Mouse (Mus musculus) cerebellum, postnatal 36 days (tissue): ENCODE data around the gene Fto.
A peak's percentile ranks its signal among the peaks of the same experiment; 100 is the strongest.

Experiments used
- DNase-seq, 2 experiments: peaks; one replicate each; pipeline ENCODE4 v3.0.0; 2021 to 2022; ENCODE audit warnings: mixed read lengths in 2 of 2

Gene Fto

GRCm38 (mm10) chr8:91531971-91532370, 218.6 kb downstream of the Fto start:
- peak; percentile 87 to 92 for DNase-seq

DNA sequence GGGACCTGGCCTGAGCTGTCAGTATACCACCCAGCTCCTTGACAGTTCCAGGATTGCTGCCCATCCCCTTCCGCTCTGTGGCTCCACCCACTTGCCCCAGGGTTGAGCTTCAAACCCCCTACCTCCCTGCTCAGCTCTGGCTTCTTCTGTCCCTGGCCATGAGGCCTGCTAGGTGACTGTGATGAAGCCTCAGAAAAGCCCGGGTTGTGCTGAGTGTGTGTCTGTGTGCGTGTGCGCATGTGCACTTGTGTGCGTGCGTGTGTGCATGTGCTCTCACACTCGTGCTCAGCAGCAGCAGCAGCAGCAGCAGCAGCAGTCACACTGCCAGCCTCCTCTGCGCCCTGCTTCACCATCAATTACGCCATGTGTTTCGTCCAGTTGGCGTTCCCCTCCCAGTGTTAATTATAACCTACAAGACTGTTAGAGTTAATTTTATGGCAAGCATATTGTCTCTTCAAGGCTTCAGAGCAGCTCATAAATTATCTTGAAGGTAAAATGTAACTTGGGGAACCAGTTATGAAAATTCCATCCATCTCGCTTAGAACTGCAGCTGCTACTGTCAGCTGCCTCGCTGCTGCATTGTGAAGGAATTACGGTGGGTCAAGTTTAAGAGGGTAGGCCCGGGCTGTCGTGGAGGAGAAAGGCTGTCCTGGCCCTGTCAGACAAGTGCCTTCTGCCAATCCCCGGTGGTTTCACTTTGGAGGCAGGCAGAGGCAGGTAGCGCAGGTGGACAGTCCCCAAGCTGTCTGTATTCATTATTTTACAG, 219.5 kb downstream of the Fto start:
- no peak for DNase-seq

GRCm38 (mm10) chr8:91534752-91535151, 221.4 kb downstream of the Fto start:
- DNase-seq, result no peak

DNA sequence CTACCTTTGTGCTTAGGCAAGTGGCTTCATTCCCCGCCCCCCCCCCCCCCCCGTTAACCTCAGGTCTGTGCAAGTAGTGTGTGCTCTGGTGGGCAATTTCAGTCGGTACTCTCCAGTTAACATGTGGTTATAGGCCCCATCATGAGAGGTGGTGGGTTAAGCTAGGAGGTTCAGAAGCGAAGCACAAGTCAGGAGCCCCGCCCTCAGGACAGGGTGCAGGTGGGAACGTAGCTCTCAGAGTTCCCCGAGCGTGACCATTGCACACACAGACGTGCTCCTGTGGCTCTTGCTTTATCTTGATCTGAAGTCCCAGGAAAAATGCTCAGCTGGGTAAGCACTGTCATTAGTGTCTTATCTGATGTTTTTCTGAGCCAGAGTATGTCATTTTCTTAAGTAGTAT, 224.8 kb downstream of the Fto start:
- no peak for DNase-seq

DNA sequence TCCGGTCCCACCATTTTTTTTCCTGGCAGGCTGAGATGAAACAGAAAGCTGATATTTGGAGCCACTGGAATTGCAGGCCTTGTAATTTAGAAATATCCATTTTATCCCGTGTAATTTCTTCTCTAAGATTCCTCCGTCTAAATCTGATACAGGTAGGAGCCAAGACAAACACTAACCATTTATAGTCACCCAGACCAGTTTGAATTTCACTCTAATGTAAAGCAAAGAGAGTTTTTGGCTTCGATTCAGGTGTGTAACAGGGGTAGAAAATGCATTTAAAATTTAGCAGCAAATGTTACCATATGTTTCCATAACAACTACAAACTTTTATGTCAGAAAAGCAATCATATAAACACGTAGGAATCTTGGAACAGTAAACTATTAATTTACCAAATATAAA, 225.6 kb downstream of the Fto start:
- DNase-seq, result no peak

- no peak for DNase-seq
These were observed 226.3 kb downstream of the Fto start for GRCm38 (mm10) chr8:91539586-91539985.

- no peak for DNase-seq
These were observed 227.9 kb downstream of the Fto start for GRCm38 (mm10) chr8:91541229-91541628.

DNA sequence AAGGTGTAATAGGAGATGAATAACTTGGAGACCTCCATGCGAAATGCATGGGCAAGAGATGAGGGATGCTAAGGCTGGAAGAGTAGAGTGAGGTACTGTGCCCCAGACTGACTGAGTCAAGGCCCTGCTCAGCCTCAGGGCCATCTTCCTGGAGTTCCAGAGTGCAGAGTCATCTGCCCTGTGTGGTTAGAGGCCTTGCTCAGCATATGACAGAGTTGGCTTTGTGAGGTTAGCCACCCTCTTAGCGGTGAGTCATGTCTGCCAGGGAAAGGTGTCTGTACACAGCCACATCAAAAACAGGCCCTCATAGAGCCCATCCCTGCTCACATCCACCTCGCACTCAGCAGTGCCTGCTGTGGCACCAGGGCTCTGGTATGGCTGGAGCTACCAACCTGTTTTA, 232.2 kb downstream of the Fto start:
- no peak for DNase-seq

DNA sequence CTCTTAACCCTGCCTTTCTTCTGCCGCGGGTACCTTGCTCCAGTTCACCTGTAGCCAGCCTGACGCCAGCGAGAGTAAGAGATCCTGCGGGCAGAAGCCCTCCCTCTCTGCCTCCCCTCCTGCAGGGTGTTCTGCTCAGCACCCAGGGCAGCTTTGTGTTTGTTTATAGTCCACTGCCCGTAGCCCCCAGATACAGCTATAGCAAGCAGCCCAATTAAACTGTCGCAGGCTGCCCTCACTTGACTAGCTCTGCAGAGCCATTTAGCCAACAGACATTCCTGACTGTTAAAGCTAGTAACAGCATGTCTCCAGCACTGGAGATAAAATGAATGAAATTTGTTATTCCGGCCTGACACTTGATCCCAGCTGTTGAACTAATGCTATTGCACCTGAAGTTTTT, 233.3 kb downstream of the Fto start:
- no peak for DNase-seq

- no peak for DNase-seq
These were observed 236.8 kb downstream of the Fto start for GRCm38 (mm10) chr8:91550131-91550530.

- peak; percentile 32 to 51 for DNase-seq
These were observed 237.9 kb downstream of the Fto start for GRCm38 (mm10) chr8:91551166-91551765.

GRCm38 (mm10) chr8:91551775-91552538, 238.6 kb downstream of the Fto start:
- DNase-seq, result peak; percentile 76 to 83

GRCm38 (mm10) chr8:91552635-91553034, 239.3 kb downstream of the Fto start:
- DNase-seq, result no peak

GRCm38 (mm10) chr8:91553387-91553786, 240.1 kb downstream of the Fto start:
- no peak for DNase-seq

DNA sequence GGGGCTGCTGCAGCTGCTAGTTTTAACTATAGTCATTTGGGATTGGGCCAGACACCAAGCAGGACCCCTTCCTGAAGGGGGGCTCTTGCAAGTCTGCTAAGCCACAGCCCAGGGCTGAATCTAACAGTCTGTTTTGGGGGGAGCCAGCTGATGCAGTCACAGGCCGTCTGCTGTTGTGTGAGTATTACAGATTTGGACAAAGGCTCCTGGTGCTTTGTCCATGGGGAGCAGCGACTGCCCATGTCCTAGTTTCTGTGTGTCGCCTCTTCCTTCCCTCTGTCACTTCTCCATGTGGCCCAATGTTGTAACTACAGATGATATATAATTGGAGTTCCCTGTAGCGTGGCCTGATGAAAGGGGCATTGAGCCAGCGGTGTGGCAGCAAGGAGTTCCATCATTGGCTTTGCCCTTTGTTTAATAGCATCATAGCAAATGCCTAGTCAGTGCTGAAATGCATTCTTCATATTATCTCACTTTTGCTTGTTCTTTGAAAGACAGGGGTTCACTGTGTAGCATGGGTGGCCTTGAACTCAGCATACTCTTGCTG, 243.8 kb downstream of the Fto start:
- no peak for DNase-seq

DNA sequence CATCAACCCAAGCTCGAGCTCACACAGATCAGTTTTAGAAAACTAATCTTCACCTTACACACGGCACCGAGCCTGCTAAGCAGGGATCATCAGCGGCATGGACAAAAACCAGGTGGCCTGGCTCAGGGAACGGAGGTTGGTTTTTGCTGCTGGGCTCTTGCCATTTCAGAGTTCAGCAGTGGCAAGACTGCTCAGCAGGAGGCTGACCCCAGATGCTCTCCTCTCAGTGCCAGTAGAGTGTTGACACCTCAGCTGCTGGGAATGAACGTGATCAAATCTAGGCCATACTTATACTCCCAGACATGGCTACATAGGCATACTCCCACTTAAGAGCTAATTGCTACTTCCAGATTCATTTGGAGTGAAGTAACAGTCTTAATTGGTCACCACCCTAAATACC, 245.1 kb downstream of the Fto start:
- peak; percentile 60 to 66 for DNase-seq

- no peak for DNase-seq
These were observed 246.8 kb downstream of the Fto start for GRCm38 (mm10) chr8:91560017-91560591.

DNA sequence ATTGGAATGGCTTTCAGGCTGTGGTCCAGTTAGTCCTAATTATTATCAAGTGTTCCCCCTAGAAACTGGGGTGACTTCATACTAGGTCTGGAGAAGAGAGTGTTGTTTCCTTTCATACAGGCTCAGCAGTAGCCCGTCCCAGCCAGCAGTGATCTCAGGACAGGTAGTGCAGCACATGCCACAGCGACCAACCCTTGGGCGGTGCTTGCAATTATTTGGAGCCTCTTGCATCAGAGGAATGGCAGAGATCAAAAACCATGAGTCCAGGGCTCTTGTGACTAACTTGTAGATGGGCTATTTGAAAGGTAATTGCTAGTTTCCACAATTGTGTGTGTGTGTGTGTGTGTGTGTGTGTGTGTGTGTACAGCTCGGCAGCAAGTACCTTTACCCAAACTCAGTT, 247.9 kb downstream of the Fto start:
- DNase-seq, result no peak

GRCm38 (mm10) chr8:91562600-91562999, 249.3 kb downstream of the Fto start:
- DNase-seq, result no peak

DNA sequence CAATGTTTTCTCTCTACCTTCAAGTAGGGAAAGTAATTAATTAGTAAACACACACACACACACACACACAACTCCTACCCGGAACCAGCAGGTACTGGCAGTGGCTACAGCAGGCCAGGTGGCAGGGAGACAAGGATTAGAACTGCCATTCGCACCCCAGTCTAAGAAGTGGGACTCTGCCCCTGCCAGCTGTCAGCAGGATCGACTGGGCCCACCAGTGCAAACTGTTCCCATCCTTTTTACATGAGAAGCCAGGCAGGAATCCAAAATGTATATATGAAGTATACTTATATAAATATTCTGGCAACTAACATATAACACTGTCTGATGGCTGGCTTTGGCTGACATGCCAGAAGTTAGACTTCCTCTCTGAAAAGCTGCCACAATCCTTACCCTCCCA, 250.0 kb downstream of the Fto start:
- DNase-seq, result peak; percentile 33 to 36

- no peak for DNase-seq
These were observed 252.7 kb downstream of the Fto start for GRCm38 (mm10) chr8:91565869-91566502.

DNA sequence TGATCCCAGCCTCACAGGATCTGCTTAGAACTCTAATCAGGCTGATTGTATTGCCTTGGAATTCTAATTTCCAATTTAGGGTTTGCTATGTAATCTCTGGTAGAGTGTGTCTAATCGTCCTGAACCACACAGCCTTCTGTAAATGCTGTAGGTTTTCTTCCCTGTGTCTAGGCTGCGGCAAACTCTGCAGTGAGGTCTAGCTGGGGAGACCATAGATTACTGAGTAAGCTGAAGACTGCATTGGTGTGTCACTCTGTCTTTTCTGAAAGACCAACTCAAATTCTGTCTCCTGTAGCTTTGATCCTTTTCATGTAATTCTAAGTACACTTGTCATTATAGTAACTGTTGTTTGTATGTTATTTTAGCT, 253.2 kb downstream of the Fto start:
- no peak for DNase-seq

DNA sequence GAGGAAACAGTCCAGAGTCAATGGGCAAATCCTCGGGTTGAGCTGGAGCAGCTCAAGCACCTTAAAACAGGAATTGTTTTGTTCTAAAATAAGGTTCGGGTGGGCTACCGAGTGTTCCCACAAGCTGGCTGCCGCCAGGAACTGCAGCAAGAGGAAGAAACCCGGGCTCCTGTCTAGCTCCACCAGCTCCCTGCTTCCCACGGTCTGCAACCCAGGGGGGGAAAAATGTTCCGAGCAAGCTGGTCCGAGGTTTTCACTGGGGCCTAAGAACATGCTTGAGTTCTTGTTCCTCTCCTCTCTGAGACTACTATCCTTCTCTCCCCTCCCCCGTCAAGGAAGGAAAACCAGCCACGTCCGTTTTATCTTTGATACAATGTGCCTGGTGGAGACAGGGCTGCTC, 256.5 kb downstream of the Fto start:
- no peak for DNase-seq
